Mouse (Mus musculus) midbrain, embryonic 13.5 days (tissue): ENCODE results near the gene Plxdc2. TPM values are rescaled to one million over a fixed set of nuclear protein-coding genes. Genes with fewer than 3 reads are reported as not detected.

Experiments used
- ATAC-seq: fragments of 200-750 bp; cut with Nextera tagmentation; 2 replicates; pipeline ENCODE4 v1.8.0; 2017; ENCODE audit warnings: mild to moderate bottlenecking, moderate TSS enrichment, moderate library complexity
- H3K27ac ChIP-seq: fragments of 300-500 bp; sonication (generic); 2 replicates; pipeline ENCODE4 v1.5.1; 2015; ENCODE audit warnings: inconsistent platforms, mild to moderate bottlenecking, moderate library complexity
- H3K27me3 ChIP-seq: fragments of 300-500 bp; sonication (generic); 2 replicates; pipeline ENCODE4 v1.6.1; 2015; ENCODE audit warnings: mild to moderate bottlenecking, inconsistent platforms
- H3K36me3 ChIP-seq: fragments of 300-500 bp; sonication (generic); 2 replicates; pipeline ENCODE4 v1.6.1; 2015; ENCODE audit warnings: mild to moderate bottlenecking, inconsistent platforms
- H3K4me1 ChIP-seq: fragments of 300-500 bp; sonication (generic); replicated peaks from 2 replicates; pipeline ENCODE4 v1.6.1; 2015; ENCODE audit warnings: inconsistent platforms
- H3K4me2 ChIP-seq: fragments of 300-500 bp; sonication (generic); replicated peaks from 2 replicates; pipeline ENCODE4 v1.6.1; 2015; ENCODE audit warnings: moderate library complexity, mild to moderate bottlenecking, inconsistent platforms
- H3K4me3 ChIP-seq: fragments of 300-500 bp; sonication (generic); replicated peaks from 2 replicates; pipeline ENCODE4 v1.5.1; 2015; ENCODE audit warnings: mild to moderate bottlenecking, inconsistent platforms
- H3K9ac ChIP-seq: fragments of 300-500 bp; sonication (generic); replicated peaks from 2 replicates; pipeline ENCODE4 v1.6.1; 2015; ENCODE audit warnings: mild to moderate bottlenecking, inconsistent platforms
- H3K9me3 ChIP-seq: fragments of 300-500 bp; sonication (generic); 2 replicates; pipeline ENCODE4 v1.6.1; 2016; ENCODE audit warnings: mild to moderate bottlenecking, inconsistent platforms
- polyA plus RNA-seq: library from polyadenylated mRNA; unstranded; fragments of >200 nt; fragmentation: Nextera tagmentation; extraction: Ambion mirVana; gene quantifications from 2 replicates; pipeline ENCODE4 v1.2.1, GENCODE M21; 2015

Plxdc2 gene
- polyA plus RNA-seq, 1 experiment from 2014 or later, result 16.9 TPM

DNA sequence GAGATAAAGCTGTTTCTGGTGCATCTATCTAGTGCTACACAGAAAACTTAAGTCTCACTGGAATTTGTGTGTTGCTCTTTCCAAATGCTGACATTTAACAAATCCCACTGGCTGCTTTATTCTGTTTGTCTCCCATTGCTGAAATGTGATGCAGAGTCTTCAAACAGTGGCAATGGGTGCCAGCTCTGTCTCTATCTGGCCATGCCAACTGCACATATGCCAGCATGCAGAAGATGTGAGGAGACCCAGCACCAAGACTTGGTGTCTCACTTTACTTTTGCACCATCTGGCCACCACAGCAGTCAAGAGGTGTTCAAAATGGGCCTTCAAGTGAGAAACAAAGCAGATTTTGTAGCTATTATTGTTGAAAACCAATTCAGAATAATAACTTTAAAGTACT lies 439.2 kb downstream of the Plxdc2 start:
- H3K9ac ChIP-seq, result no peak overlapping the region
- H3K36me3 ChIP-seq, result no peaks in the 10 kb centered on the region
- ATAC-seq, result no peak
- H3K27ac ChIP-seq, result no peak overlapping the region
- no peaks in the 10 kb centered on the region for H3K27me3 ChIP-seq
- H3K4me1 ChIP-seq, result no peaks in the 10 kb centered on the region
- H3K4me3 ChIP-seq, result no peak overlapping the region
- no peak overlapping the region for H3K4me2 ChIP-seq
- H3K9me3 ChIP-seq, result no peaks in the 10 kb centered on the region
